In genomic region chr6:28969615-28970014, GRCm38 (mm10) we compare ENCODE assay signal across 25 mouse cellular contexts.
DNase-seq lines count a peak whose midpoint lies in the region; ATAC-seq and TF ChIP-seq lines count a peak whose summit lies in the region.
"Had no signal": no experiment of that assay in that cellular context is flagged by ENCODE, and none has a peak within 500 bp of the region (broad histone marks: within the 10 kb centered on the region; RNA-seq: fewer than 3 reads in every experiment).

No protein-coding gene starts in this region.

- H3K9ac ChIP-seq in kidney, embryonic 16.5 days (replicated peaks; ENCODE audit: low read length), result no peak overlapping the region
- H3K9ac ChIP-seq: hindbrain, embryonic 13.5 days; limb, embryonic 12.5 days; liver, postnatal 0 days; neural tube, embryonic 15.5 days had no signal

- H3K36me3 ChIP-seq in kidney, embryonic 16.5 days (ENCODE audit: insufficient read depth, low read length), result no peaks in the 10 kb centered on the region
- H3K36me3 ChIP-seq: forebrain, embryonic 10.5 days; hindbrain, embryonic 13.5 days; limb, embryonic 12.5 days; neural tube, embryonic 15.5 days had no signal

- no peak for TF ChIP-seq CTCF in left cerebral cortex, adult 2 months (IDR thresholded peaks at IDR 0.05)

- H3K9me3 ChIP-seq in kidney, embryonic 16.5 days (ENCODE audit: low read length), result no peaks in the 10 kb centered on the region
- H3K9me3 ChIP-seq: forebrain, embryonic 10.5 days; hindbrain, embryonic 13.5 days; limb, embryonic 12.5 days; neural tube, embryonic 15.5 days had no signal

- no peak overlapping the region for H3K4me3 ChIP-seq in left cerebral cortex, adult 2 months
- H3K4me3 ChIP-seq in kidney, embryonic 16.5 days (ENCODE audit: low read length), result no peak overlapping the region
- H3K4me3 ChIP-seq: forebrain, embryonic 10.5 days; hindbrain, embryonic 13.5 days; limb, embryonic 12.5 days; neural tube, embryonic 15.5 days had no signal

- no peak overlapping the region for H3K4me2 ChIP-seq in kidney, embryonic 16.5 days (replicated peaks; ENCODE audit: low read depth, low read length)
- H3K4me2 ChIP-seq: hindbrain, embryonic 13.5 days; limb, embryonic 12.5 days; liver, embryonic 11.5 days; midbrain, embryonic 11.5 days; neural tube, embryonic 15.5 days had no signal

- no peak for ATAC-seq in kidney, embryonic 16.5 days (ENCODE audit: low FRiP score, low TSS enrichment)
- ATAC-seq: CD4-positive, CD25-positive, alpha-beta regulatory T cell, adult 4 months; liver, postnatal 0 days had no signal

- intact Hi-C loops in left cerebral cortex, postnatal 4 days (cut with DNase I), result no loop called here
- intact Hi-C loops in left cerebral cortex, adult 2 months (cut with DNase I), result no loop called here
- intact Hi-C loops in gastrocnemius, postnatal 36 days (cut with DNase I), result no loop called here

- no peaks in the 10 kb centered on the region for H3K4me1 ChIP-seq in kidney, embryonic 16.5 days (ENCODE audit: insufficient read depth, low read length)
- H3K4me1 ChIP-seq: hindbrain, embryonic 13.5 days; limb, embryonic 12.5 days had no signal

- no peaks in the 10 kb centered on the region for H3K27me3 ChIP-seq in kidney, embryonic 16.5 days (ENCODE audit: insufficient read depth, low read length)
- H3K27me3 ChIP-seq: hindbrain, embryonic 13.5 days; limb, embryonic 12.5 days; neural tube, embryonic 15.5 days had no signal

- peak; percentile 44 for DNase-seq in left cerebral cortex, adult 11 months (ENCODE audit: low spot score)
- DNase-seq in left cerebral cortex, postnatal 4 days, result no peak
- DNase-seq in left cerebral cortex, adult 2 months (ENCODE audit: extremely low spot score in 1 of 2, low spot score in 2 of 2), result peak; percentile 26 to 58
- DNase-seq in right cerebral cortex, postnatal 10 days (ENCODE audit: low spot score in 2 of 2), result peak; percentile 59 to 77
- DNase-seq in lung, postnatal 36 days, result no peak
- DNase-seq in gastrocnemius, postnatal 36 days, result no peak
- DNase-seq: adrenal gland, postnatal 36 days; cerebellum, adult 11 months; cerebellum, adult 9-11 months; gastrocnemius, postnatal 14 days; heart, adult 18-20 months; kidney, adult 18-20 months; kidney, postnatal 10 days; liver, postnatal 0 days; lung, postnatal 10 days; thymus, adult 2 months; thymus, postnatal 4 days had no signal

- 35% methylated on average over 5 of the region's 5 CpGs for WGBS in kidney, embryonic 16.5 days

- H3K27ac ChIP-seq in left cerebral cortex, adult 2 months, result no peak overlapping the region; the same call in 1 of the 2 replicates
- no peak overlapping the region for H3K27ac ChIP-seq in kidney, embryonic 16.5 days (ENCODE audit: low read length)
- H3K27ac ChIP-seq: forebrain, embryonic 10.5 days; hindbrain, embryonic 13.5 days; limb, embryonic 12.5 days; neural tube, embryonic 15.5 days had no signal

Comparison
In these comparisons a context has a peak if more than half of its experiments do, and no peak if none do; other contexts are left out.
1. DNase-seq: peak in left cerebral cortex, adult 11 months (single experiment), left cerebral cortex, adult 2 months (2 of 2) and right cerebral cortex, postnatal 10 days (2 of 2); none in left cerebral cortex, postnatal 4 days (single experiment), lung, postnatal 36 days (single experiment) and gastrocnemius, postnatal 36 days (0 of 2).